Mouse (Mus musculus) MEL (cell line): ENCODE data around the gene Pxk.

Experiments used
- CHD2 ChIP-seq: IDR thresholded peaks from 2 replicates; pipeline ENCODE4 v1.6.1; 2011; ENCODE audit warnings: low read length, improper control_type of control experiment
- USF1 ChIP-seq: IDR thresholded peaks from 2 replicates; pipeline ENCODE4 v1.6.1; 2014; ENCODE audit warnings: low read depth, mild to moderate bottlenecking, inconsistent platforms, low read length, improper control_type of control experiment, moderate library complexity

DNA sequence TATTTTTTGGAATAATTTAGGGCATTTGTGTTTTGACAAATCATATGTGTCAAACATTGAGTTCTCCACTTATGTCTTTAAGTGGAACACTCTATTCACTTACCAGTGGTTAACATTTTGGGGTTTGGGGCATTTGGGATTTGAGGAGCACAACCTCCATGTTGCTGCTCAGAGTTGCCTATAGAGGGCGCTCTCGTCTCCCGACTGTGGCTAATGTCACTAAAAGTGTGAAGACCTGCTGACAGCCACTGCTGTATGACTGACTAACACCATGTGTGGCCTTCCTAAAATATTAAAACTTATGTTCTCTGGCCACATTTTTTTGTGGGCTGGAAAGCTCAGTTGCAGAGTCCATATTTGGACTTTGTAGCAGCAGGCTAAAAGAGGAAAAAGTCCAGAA is 85.3 kb downstream of the Pxk start:
- no peak for TF ChIP-seq CHD2
- TF ChIP-seq USF1 = no peak
